Mouse (Mus musculus) stomach, postnatal 0 days (tissue): ENCODE measurements around the gene Slc35f6. TPM values are rescaled to one million over a fixed set of nuclear protein-coding genes. Genes with fewer than 3 reads are reported as not detected.

Experiments
- ATAC-seq: fragments of 200-750 bp; cut with Nextera tagmentation; 2 replicates; pipeline ENCODE4 v1.8.0; 2017; ENCODE audit not compliant: low FRiP score, low TSS enrichment
- DNase-seq: peaks from one replicate; pipeline ENCODE4 v3.0.0-alpha.2; 2016; ENCODE audit warnings: low spot score
- H3K27ac ChIP-seq: fragments of 300-500 bp; sonication (generic); replicated peaks from 2 replicates; pipeline ENCODE4 v1.5.1; 2014; ENCODE audit warnings: mild to moderate bottlenecking, control low read depth
- H3K27me3 ChIP-seq: fragments of 300-500 bp; sonication (generic); 2 replicates; pipeline ENCODE4 v1.6.1; 2014; ENCODE audit warnings: low read length; ENCODE audit not compliant: control insufficient read depth, insufficient read depth
- H3K36me3 ChIP-seq: fragments of 300-500 bp; sonication (generic); 2 replicates; pipeline ENCODE4 v1.6.1; 2014; ENCODE audit warnings: low read length, mixed read lengths; ENCODE audit not compliant: control insufficient read depth, insufficient read depth
- H3K4me1 ChIP-seq: fragments of 300-500 bp; sonication (generic); replicated peaks from 2 replicates; pipeline ENCODE4 v1.6.1; 2014; ENCODE audit warnings: antibody characterized with exemption; ENCODE audit not compliant: control insufficient read depth, insufficient read depth
- H3K4me2 ChIP-seq: fragments of 300-500 bp; sonication (generic); replicated peaks from 2 replicates; pipeline ENCODE4 v1.6.1; 2014; ENCODE audit warnings: low read depth, mild to moderate bottlenecking, control low read depth, moderate library complexity
- H3K4me3 ChIP-seq: fragments of 300-500 bp; sonication (generic); 2 replicates; pipeline ENCODE4 v1.5.1; 2014; ENCODE audit warnings: low read depth, low read length, control low read depth
- H3K9ac ChIP-seq: fragments of 300-500 bp; sonication (generic); 2 replicates; pipeline ENCODE4 v1.6.1; 2014; ENCODE audit warnings: mild to moderate bottlenecking, low read length, control low read depth, mixed read lengths
- H3K9me3 ChIP-seq: fragments of 300-500 bp; sonication (generic); 2 replicates; pipeline ENCODE4 v1.6.1; 2016; ENCODE audit warnings: low read length; ENCODE audit not compliant: control insufficient read depth
- CTCF ChIP-seq: IDR thresholded peaks from 2 replicates; pipeline ENCODE4 v1.5.1; 2016; ENCODE audit warnings: antibody characterized with exemption, low read depth, mild to moderate bottlenecking, moderate library complexity
- EP300 ChIP-seq: optimal IDR thresholded peaks from 2 replicates; pipeline ENCODE3; 2016; ENCODE audit warnings: antibody characterized with exemption
- WGBS: fragments of 180-500 bp; shearing (Covaris S2); extraction: QIAGEN DNeasy Blood & Tissue Kit; methylation state at CpG from one replicate; pipeline ENCODE4 v1.1.7; 2014; 5-methylcytosine and 5-hydroxymethylcytosine counted together
- polyA plus RNA-seq: library from polyadenylated mRNA; unstranded; fragments of >200 nt; fragmentation: Nextera tagmentation; extraction: Ambion mirVana; gene quantifications from 2 replicates; pipeline ENCODE4 v1.2.1, GENCODE M21; 2015

Slc35f6 gene
- polyA plus RNA-seq, 1 experiment from 2014 or later: 30.6 TPM

DNA sequence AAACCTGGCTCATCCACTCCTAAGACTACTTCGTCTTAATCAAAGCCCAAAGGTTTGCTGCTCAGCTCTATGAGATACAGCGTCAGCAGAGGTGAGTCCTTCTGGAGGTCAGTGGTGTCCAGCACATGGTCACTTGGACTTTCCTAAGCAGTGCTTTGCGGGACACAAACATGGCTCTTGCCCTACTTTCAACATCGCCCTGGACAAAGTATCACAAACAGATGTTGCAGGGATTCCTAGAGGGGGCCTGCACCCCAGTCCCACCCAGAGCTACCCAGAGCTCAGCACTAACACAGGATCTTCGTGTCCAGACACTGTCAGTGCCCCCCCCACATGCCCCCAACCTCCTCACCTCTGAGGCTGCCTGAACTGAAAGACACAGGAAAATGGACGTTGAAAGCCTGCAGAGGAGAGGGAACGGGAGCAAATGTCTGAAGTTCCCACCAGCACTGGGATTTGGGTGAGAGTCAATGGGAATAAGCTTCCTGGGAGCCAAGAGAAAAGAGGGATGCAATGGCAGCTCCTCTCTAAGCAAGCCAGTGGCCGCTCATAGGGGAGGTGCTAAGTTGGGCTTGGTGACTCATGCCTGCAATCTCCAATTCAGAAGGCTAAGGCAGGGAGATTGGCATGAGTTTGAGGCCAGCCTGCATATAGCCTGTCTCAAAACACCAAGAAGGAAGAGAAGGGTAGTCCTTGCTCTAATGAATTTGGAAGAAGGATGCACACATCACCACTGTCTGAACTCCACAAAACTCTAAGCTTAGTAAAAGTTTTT is 21.2 kb upstream of the Slc35f6 start:
- ATAC-seq (no peak), DNase-seq (no peak)
- no peak for TF ChIP-seq CTCF
- TF ChIP-seq EP300: no peak
- Histone ChIP-seq H3K4me2 (no peak overlapping the region), H3K27ac (no peak overlapping the region), H3K9me3 (no peaks in the 10 kb centered on the region), H3K4me1 (no peaks in the 10 kb centered on the region; the same call in 1 of the 2 replicates), H3K4me3 (no peak overlapping the region), H3K27me3 (no peaks in the 10 kb centered on the region), H3K36me3 (no peaks in the 10 kb centered on the region), H3K9ac (no peak overlapping the region)
- WGBS: 73% methylated on average over 8 of the region's 8 CpGs

DNA sequence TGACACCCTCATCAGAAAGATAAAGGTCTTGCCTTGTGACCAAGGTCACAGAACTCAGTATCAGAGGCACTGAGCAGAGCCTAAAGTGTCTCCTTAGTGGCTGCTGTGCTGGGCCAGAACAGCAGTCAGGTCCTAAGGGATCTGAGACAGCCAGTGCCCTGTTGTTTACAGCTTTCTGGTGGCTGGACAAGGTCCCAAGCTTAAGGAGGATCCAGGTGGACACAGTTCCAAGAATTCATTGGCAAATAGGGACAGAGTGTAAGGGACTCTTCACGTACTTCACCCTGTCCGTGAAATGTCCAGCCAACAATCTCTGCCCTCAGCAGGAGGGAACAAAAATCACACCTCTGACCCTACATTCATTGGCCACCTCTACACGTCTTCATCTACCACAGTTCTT is 19.2 kb upstream of the Slc35f6 start:
- Histone ChIP-seq H3K27ac (no peak overlapping the region), H3K9me3 (no peaks in the 10 kb centered on the region), H3K4me2 (no peak overlapping the region), H3K4me3 (no peak overlapping the region), H3K4me1 (no peaks in the 10 kb centered on the region), H3K9ac (no peak overlapping the region), H3K27me3 (no peaks in the 10 kb centered on the region), H3K36me3 (no peaks in the 10 kb centered on the region)
- TF ChIP-seq CTCF (no peak), EP300 (no peak)
- ATAC-seq (no peak), DNase-seq (no peak)
- 88% methylated on average over 3 of the region's 3 CpGs for WGBS

DNA sequence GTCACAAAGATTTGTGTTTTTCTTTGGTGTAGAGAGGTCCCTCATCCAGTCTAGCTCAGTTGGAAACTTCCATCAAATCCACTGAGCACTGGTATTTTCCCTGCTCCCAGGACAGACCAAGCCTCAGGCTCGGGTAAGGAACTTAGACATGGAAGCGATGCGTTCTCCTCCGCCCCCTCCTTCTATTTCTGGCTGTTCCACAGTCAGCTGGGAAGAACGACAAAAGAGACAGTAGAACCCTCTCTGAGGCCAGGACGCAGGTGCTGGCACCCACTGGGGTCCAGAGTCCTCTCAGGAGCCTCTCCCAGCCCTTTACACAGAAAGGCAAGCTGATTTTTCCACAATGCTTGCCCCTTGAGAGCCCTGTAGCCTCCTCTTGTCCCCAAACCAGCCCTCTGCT is 17.3 kb upstream of the Slc35f6 start:
- ATAC-seq (no peak), DNase-seq (no peak)
- no peaks in the 10 kb centered on the region for H3K4me1 ChIP-seq
- H3K36me3 ChIP-seq: no peaks in the 10 kb centered on the region
- WGBS: 66% methylated on average over 6 of the region's 6 CpGs
- no peak overlapping the region for H3K4me2 ChIP-seq
- no peak overlapping the region for H3K4me3 ChIP-seq
- no peaks in the 10 kb centered on the region for H3K9me3 ChIP-seq
- H3K9ac ChIP-seq: no peak overlapping the region
- no peak overlapping the region for H3K27ac ChIP-seq
- no peaks in the 10 kb centered on the region for H3K27me3 ChIP-seq
- TF ChIP-seq CTCF (no peak), EP300 (no peak)

DNA sequence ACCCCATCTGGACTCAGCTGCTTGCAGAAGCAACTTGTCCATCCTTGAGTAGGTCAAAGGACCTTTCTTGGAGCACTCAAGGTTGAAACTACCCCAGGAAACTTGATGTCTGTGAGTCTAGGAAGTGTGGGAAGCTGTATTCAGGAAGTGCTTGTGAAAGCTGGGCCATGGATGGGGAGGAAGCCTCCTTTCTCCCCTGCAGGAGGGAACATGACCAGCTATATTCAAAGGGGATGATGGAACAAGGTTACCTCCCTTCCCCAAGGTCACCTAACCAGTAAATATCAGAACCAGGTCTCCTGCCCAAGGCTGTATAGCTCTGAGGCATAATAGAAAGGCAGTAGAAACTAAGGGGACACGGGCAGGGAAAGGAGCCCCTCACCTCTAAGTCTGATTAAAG is 15.6 kb upstream of the Slc35f6 start:
- Histone ChIP-seq H3K4me3 (no peak overlapping the region), H3K36me3 (no peaks in the 10 kb centered on the region), H3K9ac (no peak overlapping the region), H3K9me3 (no peaks in the 10 kb centered on the region), H3K4me2 (no peak overlapping the region), H3K27ac (no peak overlapping the region), H3K4me1 (no peaks in the 10 kb centered on the region), H3K27me3 (no peaks in the 10 kb centered on the region)
- no peak for DNase-seq
- TF ChIP-seq EP300: no peak
- no peak for TF ChIP-seq CTCF
- ATAC-seq: no peak
- WGBS: 75% methylated on average over 1 of the region's 1 CpGs

DNA sequence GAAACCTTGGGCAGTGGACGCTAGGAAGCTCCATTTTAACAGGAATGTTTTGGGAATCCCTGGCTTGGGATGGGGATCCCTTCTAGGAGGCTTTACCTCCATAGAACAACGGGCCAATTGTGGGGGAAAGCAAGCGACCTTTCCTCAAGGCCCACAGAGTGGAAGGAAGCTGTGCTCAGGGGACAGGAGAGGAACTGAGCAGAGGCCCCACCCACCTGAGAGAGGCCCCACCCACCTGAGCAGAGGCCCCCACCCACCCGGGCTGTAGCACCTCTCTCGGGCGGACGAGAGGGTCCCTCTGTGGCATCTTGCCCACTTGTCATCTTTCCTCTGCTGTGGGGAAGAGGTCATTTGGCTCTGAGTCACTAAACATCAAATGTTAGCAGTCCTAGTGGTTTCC is 10.7 kb upstream of the Slc35f6 start:
- no peak overlapping the region for H3K27ac ChIP-seq
- H3K27me3 ChIP-seq: no peaks in the 10 kb centered on the region
- WGBS: 25% methylated on average over 7 of the region's 7 CpGs
- no peak for DNase-seq
- H3K36me3 ChIP-seq: no peaks in the 10 kb centered on the region
- H3K9ac ChIP-seq: no peak overlapping the region
- H3K4me2 ChIP-seq: no peak overlapping the region
- no peaks in the 10 kb centered on the region for H3K9me3 ChIP-seq
- no peaks in the 10 kb centered on the region for H3K4me1 ChIP-seq
- no peak for ATAC-seq
- no peak for TF ChIP-seq CTCF
- no peak for TF ChIP-seq EP300
- no peak overlapping the region for H3K4me3 ChIP-seq

DNA sequence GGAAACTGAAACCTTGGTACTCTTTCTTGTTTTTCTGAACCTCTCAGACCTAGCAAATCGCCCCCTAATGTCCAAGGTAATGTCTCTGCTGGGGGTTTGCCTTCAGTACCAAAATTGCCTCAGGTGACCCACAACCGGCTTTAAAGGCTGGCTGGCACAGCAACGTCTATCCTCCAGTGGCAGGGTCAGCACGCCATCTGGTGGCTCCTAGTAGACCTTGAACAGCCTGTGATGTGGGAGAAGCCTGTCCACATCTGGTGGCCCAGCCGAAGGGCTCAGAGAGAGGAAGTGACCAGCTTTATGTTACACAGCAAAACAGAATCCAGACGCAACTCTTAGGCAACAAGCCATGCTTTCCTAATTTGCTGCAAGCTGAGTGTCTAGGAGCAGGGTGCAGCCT is 9.7 kb upstream of the Slc35f6 start:
- WGBS: 3% methylated on average over 6 of the region's 6 CpGs
- Histone ChIP-seq H3K27me3 (no peaks in the 10 kb centered on the region), H3K4me2 (no peak overlapping the region), H3K4me1 (no peaks in the 10 kb centered on the region), H3K27ac (no peak overlapping the region), H3K9ac (no peak overlapping the region), H3K36me3 (no peaks in the 10 kb centered on the region), H3K9me3 (no peaks in the 10 kb centered on the region), H3K4me3 (no peak overlapping the region)
- peak; percentile 99 for TF ChIP-seq CTCF
- no peak for TF ChIP-seq EP300
- peak; percentile 87 for DNase-seq
- peak; percentile 80 for ATAC-seq
